Mouse (Mus musculus): ENCODE measurements at regions not wholly inside any gene's neighbourhood (a gene's known extent, or its start where the extent isn't known, plus 50 kb on each side); places are given as distances from the start of the nearest gene placed in this dataset.

DNA sequence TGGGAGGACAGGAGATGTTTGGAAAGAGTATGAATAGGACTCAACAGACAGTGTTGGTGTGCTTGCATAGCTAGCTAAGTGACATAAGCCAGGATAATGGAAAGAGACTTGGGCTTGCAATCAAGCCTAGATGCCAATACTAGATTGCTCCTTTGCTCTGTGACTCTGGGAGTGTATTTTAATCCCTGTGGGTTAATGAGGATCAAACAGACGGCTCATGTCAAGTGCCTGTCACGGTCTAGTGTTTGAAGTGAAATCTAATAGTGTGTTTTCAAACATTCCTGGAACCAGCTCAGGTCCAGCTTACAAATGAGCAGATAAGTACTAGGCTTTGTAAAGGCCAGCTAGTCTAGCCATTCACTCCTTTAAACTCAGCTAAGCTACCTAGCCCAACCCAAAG is 64.1 kb upstream of the Ranbp3l start:
- POLR2A ChIA-PET, result interaction anchor here in 1 of 4 experiments (0.7 kb wide), 1 partner anchor 52 kb away, joined by 5 read pairs; no protein-coding TSS in a partner anchor
- CTCF ChIA-PET, result no interaction called here

DNA sequence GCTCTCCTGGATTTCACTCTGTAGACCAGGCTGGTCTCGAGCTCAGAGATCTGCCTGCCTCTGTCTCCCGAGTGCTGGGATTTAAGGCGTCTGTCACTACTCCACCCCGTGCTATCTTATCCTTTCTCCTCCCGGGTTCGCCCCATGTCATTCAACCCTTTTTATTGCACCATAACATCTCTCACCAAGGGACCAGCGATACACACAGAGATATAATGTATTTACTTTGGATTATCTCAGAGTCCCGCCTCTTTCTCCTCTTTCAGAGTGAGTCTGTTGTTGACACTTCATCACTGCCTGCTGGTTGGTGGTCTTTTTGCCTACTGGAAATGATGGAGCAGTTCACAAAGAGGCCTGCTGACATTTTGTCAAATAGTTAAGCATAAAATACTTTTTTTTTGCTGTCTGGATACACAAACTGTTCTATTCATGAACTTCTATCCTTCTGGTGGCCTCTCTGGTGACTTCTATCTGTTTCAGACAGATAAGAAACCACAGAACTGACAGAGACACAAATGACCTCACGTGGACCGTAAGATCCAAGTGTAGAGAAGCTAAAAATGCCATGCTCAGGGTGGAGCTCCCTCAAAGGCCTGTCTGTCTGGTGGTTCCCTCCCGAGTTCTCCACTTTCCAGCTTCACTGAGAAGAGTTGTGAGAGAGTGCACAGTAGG is 70.1 kb upstream of the Ranbp3l start:
- ChIA-PET CTCF (interaction anchor here in 1 of 4 experiments (0.5 kb wide), 1 partner anchor 192 kb away, joined by 4 read pairs; no protein-coding TSS in a partner anchor), POLR2A (interaction anchor here in 1 of 4 experiments (0.6 kb wide), 1 partner anchor 24 kb away, joined by 4 read pairs; no protein-coding TSS in a partner anchor)

DNA sequence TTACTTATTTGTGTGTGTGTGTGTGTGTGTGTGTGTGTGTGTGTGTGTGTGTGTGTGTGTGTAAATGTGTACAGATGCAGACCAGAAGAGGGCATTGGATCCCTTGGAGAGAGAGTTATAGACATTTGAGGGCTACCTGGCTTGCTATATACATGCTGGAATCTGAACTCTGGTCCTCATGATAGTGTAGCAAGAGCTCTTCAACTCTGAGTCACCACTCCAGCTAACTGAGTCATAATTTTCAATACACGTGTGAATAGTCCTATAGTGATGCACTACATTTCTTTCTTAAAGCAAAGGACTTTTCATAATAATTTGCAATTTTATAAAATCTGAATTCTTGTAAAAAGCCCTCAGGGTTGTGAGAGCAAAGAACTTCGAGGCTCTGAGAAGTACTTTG is 70.9 kb upstream of the Ranbp3l start:
- POLR2A ChIA-PET, result interaction anchor here in 2 of 4 experiments (0.6 to 1.1 kb wide), 5 partner anchors 23 to 274 kb away, joined by 3 to 4 read pairs (median 4); partner anchors contain the start of gene Nadk2 (in 1 of the 2)

DNA sequence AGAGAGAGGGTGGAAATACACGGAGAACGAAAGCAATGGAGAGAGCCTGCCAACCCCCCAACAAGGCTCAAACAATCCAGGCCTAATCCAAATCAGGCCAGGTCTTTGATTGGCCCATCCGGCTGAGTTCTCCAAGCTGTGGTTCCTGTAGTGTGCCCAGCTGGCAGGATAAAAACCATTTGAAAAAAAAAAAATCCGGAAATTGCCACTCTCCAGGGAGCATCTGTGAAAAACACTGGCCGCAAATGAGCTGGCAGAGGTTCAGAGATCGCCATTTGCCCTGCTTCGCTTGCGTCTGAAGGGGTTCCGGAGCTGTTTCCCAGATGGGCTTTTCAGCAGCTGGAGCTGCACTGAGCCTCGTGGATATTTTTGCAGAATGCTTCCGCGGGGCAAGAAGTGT is 71.4 kb upstream of the Ranbp3l start:
- ChIA-PET POLR2A (interaction anchor here in 1 of 4 experiments (0.6 to 1.1 kb wide), 4 partner anchors 111 to 273 kb away, joined by 3 to 4 read pairs (median 3); no protein-coding TSS in a partner anchor), CTCF (interaction anchor here in 1 of 4 experiments (0.7 kb wide), 1 partner anchor 13 kb away, joined by 5 read pairs; no protein-coding TSS in a partner anchor)

More for the DNA sequence above, 70.9 kb upstream of the Ranbp3l start:
- CTCF ChIA-PET, result no interaction called here

DNA sequence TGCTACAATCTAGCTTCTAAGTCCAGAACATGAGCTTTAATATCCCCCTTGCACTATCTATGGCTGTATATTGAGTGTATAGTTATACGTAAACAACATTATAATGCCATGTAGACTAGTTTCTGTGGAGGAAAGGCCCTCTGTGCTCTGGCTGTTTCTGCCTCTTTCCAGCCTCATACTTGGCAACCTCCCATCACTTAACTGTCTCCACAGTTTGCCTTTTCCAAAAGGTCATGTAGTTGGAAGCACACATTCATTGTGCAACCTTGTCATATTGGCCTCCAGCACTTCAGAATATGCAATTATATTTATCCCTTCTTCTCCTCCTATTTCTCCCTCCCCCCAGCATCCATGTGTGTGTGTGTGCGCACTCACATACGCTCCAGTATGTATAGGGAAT is 82.2 kb upstream of the Ranbp3l start:
- CTCF ChIA-PET, result interaction anchor here (0.6 to 2.5 kb wide), 17 partner anchors 29 to 1240 kb away, joined by 3 to 13 read pairs (median 4); no protein-coding TSS in a partner anchor
- POLR2A ChIA-PET, result interaction anchor here in 2 of 4 experiments (0.6 to 1.6 kb wide), 5 partner anchors 68 to 260 kb away, joined by 3 to 4 read pairs (median 3); no protein-coding TSS in a partner anchor

DNA sequence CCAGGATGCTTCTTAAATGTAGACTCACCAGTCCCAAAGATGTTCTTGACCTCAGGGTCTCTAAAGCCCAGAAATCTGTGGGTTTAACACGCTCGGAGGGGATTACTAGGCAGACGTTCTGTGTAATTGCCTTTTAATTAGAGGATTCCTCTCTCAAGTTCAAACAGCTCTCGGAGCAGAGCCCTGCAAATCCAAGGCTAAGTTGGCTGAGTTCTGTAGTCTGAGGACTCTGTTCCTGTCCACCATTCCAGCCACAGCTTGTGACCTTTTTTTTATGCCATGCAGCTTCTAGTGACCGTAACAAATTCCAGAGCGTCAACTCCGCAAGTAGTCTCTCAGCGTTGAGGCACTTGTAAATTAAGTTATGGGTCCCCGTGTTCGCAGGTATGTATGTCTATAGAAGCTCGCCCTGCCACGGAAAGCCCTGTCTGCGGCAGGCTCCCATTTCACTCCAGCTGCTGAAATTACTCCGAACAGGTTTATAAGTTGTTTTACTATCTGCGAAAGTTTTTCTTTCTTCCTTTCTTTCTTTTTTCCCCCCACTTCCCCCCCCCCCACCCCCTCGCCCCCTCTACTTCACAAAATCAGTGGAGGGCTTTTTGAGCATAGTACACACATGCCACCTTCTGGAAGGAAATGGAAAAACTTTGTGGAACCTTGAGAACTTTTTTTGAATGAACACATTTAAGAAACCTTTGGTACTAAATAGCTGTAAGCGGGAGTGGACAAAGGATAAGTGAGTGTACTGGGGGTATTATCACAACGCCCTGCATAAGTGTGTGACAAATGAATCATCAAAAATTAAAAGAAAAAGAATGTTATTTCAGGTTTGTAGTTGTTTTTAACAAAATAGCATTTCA is 82.9 kb upstream of the Ranbp3l start:
- ChIA-PET CTCF (interaction anchor here (0.6 to 2.5 kb wide), 21 partner anchors 28 to 1239 kb away, joined by 3 to 13 read pairs (median 4); no protein-coding TSS in a partner anchor), POLR2A (interaction anchor here in 2 of 4 experiments (0.6 to 1.6 kb wide), 6 partner anchors 23 to 259 kb away, joined by 3 to 4 read pairs (median 3); no protein-coding TSS in a partner anchor)

DNA sequence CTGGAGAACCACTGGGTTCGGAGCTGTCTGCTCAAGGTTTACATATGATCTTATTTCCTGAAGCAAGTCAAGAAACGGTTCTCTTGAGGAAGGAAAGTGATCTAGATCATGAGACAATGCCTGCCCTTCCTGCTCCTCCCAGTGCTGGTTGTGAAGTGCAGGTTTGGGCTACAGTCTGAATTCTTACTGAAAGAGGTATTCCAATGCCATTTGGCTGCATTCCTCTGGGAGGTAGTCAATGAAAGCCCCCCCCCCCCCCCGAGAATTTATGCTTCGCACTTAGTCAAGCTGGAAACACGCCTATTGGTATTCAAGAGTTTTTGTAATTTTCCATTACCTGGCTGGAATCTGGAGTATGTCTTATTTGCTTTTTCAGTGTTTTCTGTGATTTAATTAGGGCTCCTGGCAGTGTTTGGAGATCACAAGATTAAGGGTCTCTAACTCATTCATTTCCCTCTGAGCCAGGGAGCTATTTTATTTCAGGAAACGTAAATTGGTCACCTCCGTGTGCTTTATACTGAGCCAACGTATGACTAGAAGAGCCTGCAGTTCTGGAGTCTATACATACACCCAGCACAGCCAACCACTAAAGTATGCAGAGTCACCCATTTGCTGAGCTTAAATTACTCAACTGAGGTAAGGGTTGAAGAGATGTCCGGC is 84.7 kb upstream of the Ranbp3l start:
- ChIA-PET POLR2A (interaction anchor here in 2 of 4 experiments (0.6 to 1.1 kb wide), 4 partner anchors 10 to 683 kb away, joined by 4 to 7 read pairs (median 4); no protein-coding TSS in a partner anchor), CTCF (interaction anchor here in 2 of 4 experiments (0.5 to 2.5 kb wide), 3 partner anchors 13 to 257 kb away, joined by 4 to 11 read pairs (median 5); no protein-coding TSS in a partner anchor)

DNA sequence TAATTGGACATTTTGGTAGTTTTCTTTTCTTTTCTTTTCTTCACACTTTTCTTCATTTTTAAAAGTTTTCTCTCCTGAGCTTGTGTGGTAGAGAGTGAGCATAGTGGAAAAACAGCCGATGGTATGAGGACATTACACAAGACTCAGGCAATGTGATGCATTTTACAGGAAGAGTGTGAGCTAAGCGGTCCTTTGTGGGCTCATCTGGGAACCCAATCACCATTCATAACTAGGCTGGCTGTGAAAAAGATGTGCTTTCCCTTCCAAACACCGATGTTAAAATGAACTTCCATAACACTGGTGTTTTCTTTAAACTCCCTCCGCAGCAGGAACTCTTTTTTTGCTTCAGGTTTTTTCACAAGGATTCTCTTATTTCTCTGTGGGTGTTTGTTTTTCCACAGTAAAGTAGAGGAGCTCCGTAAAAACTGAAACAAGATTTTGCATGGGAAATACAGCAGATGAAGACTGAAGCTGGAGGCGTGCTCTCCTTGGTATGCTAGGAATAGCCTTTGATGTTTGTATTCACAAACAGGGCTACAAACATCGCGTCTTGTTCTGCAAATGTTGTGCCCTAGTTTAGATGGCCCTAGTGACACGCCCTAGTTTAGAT is 92.8 kb upstream of the Ranbp3l start:
- POLR2A ChIA-PET, result interaction anchor here in 1 of 4 experiments (1.0 kb wide), 1 partner anchor 250 kb away, joined by 3 read pairs; no protein-coding TSS in a partner anchor
- CTCF ChIA-PET, result interaction anchor here in 1 of 4 experiments (2.2 kb wide), 1 partner anchor 241 kb away, joined by 5 read pairs; no protein-coding TSS in a partner anchor

DNA sequence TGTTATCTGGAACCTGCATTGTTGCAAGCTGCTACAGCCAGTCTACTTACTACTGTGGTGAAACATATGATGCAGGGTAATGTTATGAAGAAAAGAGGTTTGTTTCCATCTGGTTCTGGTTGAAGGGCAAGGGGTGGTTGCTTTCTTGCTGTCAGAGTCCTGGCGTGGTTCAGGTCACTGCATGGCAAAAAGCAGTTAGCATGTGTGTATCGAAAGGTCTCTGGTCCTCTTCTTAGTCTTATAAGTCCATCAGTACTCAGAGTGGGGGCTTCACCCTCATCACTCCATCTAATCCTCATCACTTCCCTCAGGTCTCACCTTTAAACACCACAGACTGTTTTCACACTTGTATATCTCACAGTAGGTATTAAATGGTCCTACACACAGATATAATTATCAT is 99.7 kb upstream of the Ranbp3l start:
- ChIA-PET POLR2A (no interaction called here), CTCF (no interaction called here)

DNA sequence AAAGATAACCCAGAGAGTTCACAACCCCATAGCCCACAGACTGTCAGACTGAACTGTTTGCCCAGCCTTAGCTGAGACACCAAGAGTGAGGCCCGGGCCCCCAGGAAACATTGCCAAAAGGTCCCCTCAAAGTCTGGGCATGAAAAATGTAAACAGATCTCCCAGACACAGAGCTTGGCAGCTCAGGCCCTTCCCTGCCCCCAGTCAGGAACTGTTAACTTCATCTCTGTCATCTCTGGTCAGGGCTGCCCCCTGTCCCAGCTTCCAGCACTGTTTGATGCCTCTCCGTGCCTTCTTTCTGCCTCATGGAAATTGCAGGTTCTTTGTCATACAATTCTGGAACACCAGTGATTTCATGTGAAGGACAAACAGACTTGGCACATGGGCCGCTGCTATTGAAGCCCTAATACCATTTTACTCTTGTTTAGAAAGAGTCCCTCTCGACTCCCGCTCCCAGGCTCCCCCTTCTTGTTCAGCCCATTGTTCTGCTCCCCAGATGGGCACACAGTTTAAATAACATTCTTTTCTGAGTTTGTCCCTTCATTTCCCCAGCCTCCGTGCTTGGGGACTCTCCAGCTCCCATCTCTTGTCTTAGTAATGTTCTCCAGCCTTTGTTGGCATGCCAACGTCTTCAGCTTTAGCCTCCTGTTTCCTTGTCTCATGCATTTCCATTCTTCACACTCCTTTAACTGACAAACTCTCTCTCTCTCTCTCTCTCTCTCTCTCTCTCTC is 100.4 kb upstream of the Ranbp3l start:
- ChIA-PET POLR2A (no interaction called here), CTCF (interaction anchor here in 1 of 4 experiments (0.7 kb wide), 1 partner anchor 169 kb away, joined by 10 read pairs; no protein-coding TSS in a partner anchor)

DNA sequence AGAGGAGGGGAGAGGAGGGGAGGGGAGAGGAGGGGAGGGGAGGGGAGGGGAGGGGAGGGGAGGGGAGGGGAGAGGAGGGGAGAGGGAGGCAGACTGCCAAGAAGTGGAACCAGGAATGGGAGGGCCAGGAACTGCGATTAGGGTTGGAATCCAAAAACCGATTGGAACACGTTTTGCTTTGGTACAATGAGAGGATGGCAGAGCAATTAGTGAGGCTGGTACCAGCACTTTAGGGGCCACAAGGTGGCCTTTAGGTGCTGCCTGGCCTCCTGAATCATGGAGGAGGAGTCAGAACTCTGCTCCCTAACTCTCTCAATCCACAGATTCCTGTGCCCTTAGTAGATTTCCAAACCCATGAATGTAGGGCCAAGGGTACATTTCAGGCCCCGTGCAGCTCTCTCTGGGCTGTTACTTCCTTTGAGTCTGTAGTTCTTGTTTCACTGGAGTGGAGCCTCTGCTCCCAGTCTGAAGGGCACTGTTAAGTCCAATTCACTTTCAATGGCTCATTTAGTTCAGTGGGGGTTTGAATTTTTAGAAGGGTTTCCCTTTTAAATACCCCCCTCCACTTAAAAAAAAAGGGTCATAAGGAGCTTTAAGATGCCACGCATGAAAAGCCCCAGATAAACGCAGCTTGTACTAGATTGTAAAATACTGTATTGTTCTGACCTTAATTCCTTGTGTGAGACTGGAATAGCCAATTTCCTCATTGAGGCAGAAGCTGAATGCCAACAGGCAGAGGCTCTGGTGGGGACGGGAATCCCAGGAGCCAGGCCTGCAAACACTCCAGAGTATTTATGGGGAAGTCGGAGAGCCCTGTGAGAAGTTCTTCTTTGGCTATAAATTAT is 102.4 kb upstream of the Ranbp3l start:
- CTCF ChIA-PET, result interaction anchor here in 1 of 4 experiments (0.6 kb wide), 1 partner anchor 706 kb away, joined by 3 read pairs; no protein-coding TSS in a partner anchor
- POLR2A ChIA-PET, result no interaction called here

DNA sequence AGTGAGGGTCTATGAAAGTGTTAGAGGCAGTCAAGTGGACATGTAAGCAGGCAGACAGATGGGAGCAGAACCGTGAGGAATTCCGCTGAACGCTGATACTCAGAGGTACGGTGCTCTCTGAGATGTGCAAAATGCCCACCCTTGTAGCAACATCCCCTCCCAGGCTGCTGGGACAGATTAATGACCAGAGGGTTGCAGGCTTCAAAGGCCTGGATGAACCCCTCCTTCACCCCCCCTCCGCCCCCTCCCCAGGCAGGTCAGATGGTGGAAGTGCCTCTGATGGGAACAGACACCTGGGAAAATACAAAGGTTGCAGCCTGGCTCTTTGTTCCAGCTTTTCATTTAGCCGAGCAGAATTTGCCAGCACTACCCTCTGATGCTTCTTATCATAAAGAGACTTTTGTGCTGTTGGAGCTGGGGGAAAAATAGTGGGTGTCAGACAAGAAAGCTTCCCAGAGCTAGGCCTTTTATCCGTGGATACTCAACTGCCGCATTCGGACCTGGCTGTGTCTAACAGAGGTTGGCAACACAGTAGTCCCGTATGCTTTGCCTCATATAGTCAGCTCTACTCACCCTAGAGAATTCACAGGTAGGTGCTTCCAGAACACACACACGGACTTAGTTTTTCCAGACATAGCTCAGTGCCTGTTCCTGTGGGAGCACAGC is 111.2 kb upstream of the Ranbp3l start:
- ChIA-PET CTCF (interaction anchor here in 1 of 4 experiments (0.8 kb wide), 1 partner anchor 29 kb away, joined by 3 read pairs; no protein-coding TSS in a partner anchor), POLR2A (interaction anchor here in 2 of 4 experiments (0.7 to 0.9 kb wide), 2 partner anchors 31 to 141 kb away, joined by 4 to 5 read pairs; no protein-coding TSS in a partner anchor)

DNA sequence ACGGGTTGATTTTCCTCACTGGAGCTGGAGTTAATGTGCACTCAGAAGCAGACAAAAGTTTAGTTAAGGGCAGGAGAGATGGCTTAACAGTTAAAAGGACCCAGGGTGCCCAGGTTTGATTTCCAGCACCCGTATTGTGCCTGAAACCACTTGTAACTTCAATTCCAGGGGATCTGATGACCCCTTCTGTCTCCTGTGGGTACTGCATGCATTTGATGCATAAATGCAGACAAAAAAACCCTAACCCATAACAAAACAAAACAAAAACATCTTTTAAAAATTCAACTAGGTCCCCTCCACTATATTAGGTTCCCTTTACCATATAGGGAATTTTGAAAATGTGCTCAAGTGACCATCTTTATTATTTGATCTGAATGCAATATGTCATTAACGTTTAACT is 112.2 kb upstream of the Ranbp3l start:
- ChIA-PET CTCF (no interaction called here), POLR2A (no interaction called here)

DNA sequence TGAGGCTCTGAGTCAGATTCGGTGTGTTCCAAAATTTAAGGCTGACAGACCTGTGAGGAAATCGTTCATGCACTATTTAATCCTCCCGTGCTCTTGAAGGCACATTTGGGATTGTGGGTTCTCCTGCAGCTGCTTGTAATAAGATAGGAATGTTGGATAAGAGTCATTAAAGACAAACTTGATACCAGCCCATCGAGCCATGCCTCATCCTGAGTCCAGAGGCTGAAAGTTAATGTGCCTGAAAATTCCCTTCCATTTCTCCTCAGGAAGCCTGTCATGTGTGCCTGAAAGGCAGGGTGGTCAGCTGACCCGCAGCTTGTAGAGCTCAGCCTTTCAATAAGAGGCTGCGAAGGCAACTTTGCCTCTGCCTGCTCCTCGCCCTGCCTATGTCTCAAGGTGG is 113.4 kb upstream of the Ranbp3l start:
- ChIA-PET POLR2A (no interaction called here), CTCF (no interaction called here)

DNA sequence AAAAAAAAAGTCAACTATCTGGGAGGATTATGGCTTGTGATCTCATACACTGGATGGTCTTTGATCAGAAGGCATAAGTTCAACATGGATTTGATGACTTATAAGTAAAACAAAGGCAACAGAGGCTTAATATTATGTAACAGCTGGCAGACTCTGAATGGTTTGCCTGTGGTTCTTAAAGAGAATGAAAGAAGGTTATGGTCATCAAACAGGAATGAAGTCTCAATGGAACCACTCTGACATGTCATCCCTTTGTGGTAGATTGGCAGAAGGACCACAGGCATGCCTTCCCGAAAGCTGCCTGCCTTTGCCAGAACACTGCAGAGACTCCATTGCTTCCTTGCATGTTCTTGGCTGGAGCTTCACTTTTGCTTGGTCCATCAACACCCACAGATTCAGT is 116.8 kb upstream of the Ranbp3l start:
- ChIA-PET POLR2A (no interaction called here), CTCF (no interaction called here)

DNA sequence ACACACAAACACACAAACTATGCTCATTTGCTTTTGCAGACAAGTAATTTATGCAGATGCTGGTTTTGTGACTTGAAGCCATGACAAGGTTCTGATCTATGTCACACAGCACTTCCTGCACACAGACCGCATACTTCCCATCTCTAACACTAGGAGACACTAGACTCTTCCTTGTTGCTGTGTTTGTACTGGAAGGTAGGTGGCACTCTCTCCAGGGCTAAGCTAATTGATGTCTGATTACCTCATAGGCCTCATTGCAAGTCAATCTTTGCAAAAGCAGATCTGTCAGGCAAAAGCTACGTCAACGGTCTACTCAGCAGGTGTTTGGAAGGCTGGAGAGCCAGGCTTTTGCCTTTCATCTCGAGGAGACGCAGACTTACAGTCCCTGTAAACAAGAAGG is 118.3 kb upstream of the Ranbp3l start:
- ChIA-PET POLR2A (interaction anchor here in 1 of 4 experiments (1.1 kb wide), 1 partner anchor 17 kb away, joined by 3 read pairs; no protein-coding TSS in a partner anchor), CTCF (interaction anchor here in 3 of 4 experiments (0.6 to 1.4 kb wide), 6 partner anchors 13 to 216 kb away, joined by 3 to 8 read pairs (median 3); no protein-coding TSS in a partner anchor)

Data from embryonic stem cell, embryonic (primary cell).